Mouse (Mus musculus): ENCODE data around the gene Nudt9. TPM values are rescaled to one million over a fixed set of nuclear protein-coding genes. Genes with fewer than 3 reads are reported as not detected.
A peak's percentile ranks its signal among the peaks of the same experiment; 100 is the strongest.
"Not testable (repeated sequence)": the region's sequence is repeated elsewhere in the genome, so short reads cannot be mapped to it uniquely, and the experiment has no call there.

The Nudt9 gene
- polyA plus RNA-seq, 1 experiment = 32.0 TPM

GRCm38 (mm10) chr5:104021597-104022378 is 24.3 kb upstream of the Nudt9 start, which contains the start of gene Hsd17b11:
TSS of gene Hsd17b11 (minus strand) at chr5:104021919.
- TF ChIP-seq POLR2A (IDR thresholded peaks at IDR 0.05; ENCODE audit: insufficient read depth, low read length) = peak; percentile 31
- TF ChIP-seq EP300 (IDR thresholded peaks at IDR 0.05; ENCODE audit: insufficient read depth, low read depth, low read length) = peak; percentile 95
- TF ChIP-seq CTCF (IDR thresholded peaks at IDR 0.05; ENCODE audit: low read depth, low read length) = no peak
- peak within 1 kb of the TSS; percentile 62 for H3K9ac ChIP-seq (ENCODE audit: low read depth, poor library complexity, severe bottlenecking)
- no peaks in the 10 kb centered on the region for H3K9me3 ChIP-seq (replicated peaks; ENCODE audit: control insufficient read depth, insufficient read depth, low read length, poor library complexity, severe bottlenecking)
- peaks cover 6% of the 10 kb centered on the region for H3K4me1 ChIP-seq (ENCODE audit: control insufficient read depth, insufficient read depth, low read length)
- H3K4me3 ChIP-seq (ENCODE audit: low read depth, low read length) = peak within 1 kb of the TSS; percentile 65
- H3K27ac ChIP-seq (ENCODE audit: insufficient read depth, low read length) = peak within 1 kb of the TSS; percentile 94
- no peaks in the 10 kb centered on the region for H3K27me3 ChIP-seq (ENCODE audit: control insufficient read depth, insufficient read depth, low read length, poor library complexity, severe bottlenecking)
- no peaks in the 10 kb centered on the region for H3K36me3 ChIP-seq (ENCODE audit: control insufficient read depth, insufficient read depth, low read length, poor library complexity, severe bottlenecking)

- Histone ChIP-seq H3K4me3 (ENCODE audit: low read depth, low read length) (no peak overlapping the region), H3K27ac (ENCODE audit: insufficient read depth, low read length) (peak overlapping the region; percentile 93), H3K4me1 (ENCODE audit: control insufficient read depth, insufficient read depth, low read length) (peaks cover 6% of the 10 kb centered on the region), H3K9me3 (replicated peaks; ENCODE audit: control insufficient read depth, insufficient read depth, low read length, poor library complexity, severe bottlenecking) (no peaks in the 10 kb centered on the region), H3K9ac (ENCODE audit: low read depth, poor library complexity, severe bottlenecking) (0 out of 2 replicates have a peak overlapping the region, but pooled peaks have one; percentile 31), H3K36me3 (ENCODE audit: control insufficient read depth, insufficient read depth, low read length, poor library complexity, severe bottlenecking) (no peaks in the 10 kb centered on the region), H3K27me3 (ENCODE audit: control insufficient read depth, insufficient read depth, low read length, poor library complexity, severe bottlenecking) (no peaks in the 10 kb centered on the region)
- TF ChIP-seq POLR2A (IDR thresholded peaks at IDR 0.05; ENCODE audit: insufficient read depth, low read length) (no peak), CTCF (IDR thresholded peaks at IDR 0.05; ENCODE audit: low read depth, low read length) (no peak), EP300 (IDR thresholded peaks at IDR 0.05; ENCODE audit: insufficient read depth, low read depth, low read length) (no peak)
These were observed 23.5 kb upstream of the Nudt9 start for GRCm38 (mm10) chr5:104022558-104022957.

GRCm38 (mm10) chr5:104023289-104024020 is 22.7 kb upstream of the Nudt9 start:
- Histone ChIP-seq H3K9ac (ENCODE audit: low read depth, poor library complexity, severe bottlenecking) (peak overlapping the region; percentile 11; the same call in 1 of the 2 replicates), H3K9me3 (replicated peaks; ENCODE audit: control insufficient read depth, insufficient read depth, low read length, poor library complexity, severe bottlenecking) (no peaks in the 10 kb centered on the region), H3K4me3 (ENCODE audit: low read depth, low read length) (no peak overlapping the region), H3K4me1 (ENCODE audit: control insufficient read depth, insufficient read depth, low read length) (peaks cover 6% of the 10 kb centered on the region), H3K27me3 (ENCODE audit: control insufficient read depth, insufficient read depth, low read length, poor library complexity, severe bottlenecking) (no peaks in the 10 kb centered on the region), H3K27ac (ENCODE audit: insufficient read depth, low read length) (peak overlapping the region; percentile 79), H3K36me3 (ENCODE audit: control insufficient read depth, insufficient read depth, low read length, poor library complexity, severe bottlenecking) (no peaks in the 10 kb centered on the region)
- TF ChIP-seq CTCF (IDR thresholded peaks at IDR 0.05; ENCODE audit: low read depth, low read length) (no peak), POLR2A (IDR thresholded peaks at IDR 0.05; ENCODE audit: insufficient read depth, low read length) (no peak), EP300 (IDR thresholded peaks at IDR 0.05; ENCODE audit: insufficient read depth, low read depth, low read length) (no peak)

- H3K4me3 ChIP-seq (ENCODE audit: low read depth, low read length); H3K4me1 ChIP-seq (ENCODE audit: control insufficient read depth, insufficient read depth, low read length); H3K27me3 ChIP-seq (ENCODE audit: control insufficient read depth, insufficient read depth, low read length, poor library complexity, severe bottlenecking); H3K9me3 ChIP-seq (replicated peaks; ENCODE audit: control insufficient read depth, insufficient read depth, low read length, poor library complexity, severe bottlenecking); H3K36me3 ChIP-seq (ENCODE audit: control insufficient read depth, insufficient read depth, low read length, poor library complexity, severe bottlenecking); H3K9ac ChIP-seq (ENCODE audit: low read depth, poor library complexity, severe bottlenecking); H3K27ac ChIP-seq (ENCODE audit: insufficient read depth, low read length): not testable (repeated sequence)
These were observed 21.9 kb upstream of the Nudt9 start for GRCm38 (mm10) chr5:104024193-104024592.

- H3K4me3 ChIP-seq (ENCODE audit: low read depth, low read length) = no peak overlapping the region
- 0 out of 2 replicates have a peak overlapping the region, but pooled peaks have one; percentile 7 for H3K27ac ChIP-seq (ENCODE audit: insufficient read depth, low read length)
- no peaks in the 10 kb centered on the region for H3K27me3 ChIP-seq (ENCODE audit: control insufficient read depth, insufficient read depth, low read length, poor library complexity, severe bottlenecking)
- H3K4me1 ChIP-seq (ENCODE audit: control insufficient read depth, insufficient read depth, low read length) = peaks cover 4% of the 10 kb centered on the region
- H3K36me3 ChIP-seq (ENCODE audit: control insufficient read depth, insufficient read depth, low read length, poor library complexity, severe bottlenecking) = no peaks in the 10 kb centered on the region
- H3K9me3 ChIP-seq (replicated peaks; ENCODE audit: control insufficient read depth, insufficient read depth, low read length, poor library complexity, severe bottlenecking) = no peaks in the 10 kb centered on the region
- TF ChIP-seq CTCF (IDR thresholded peaks at IDR 0.05; ENCODE audit: low read depth, low read length) (no peak), EP300 (IDR thresholded peaks at IDR 0.05; ENCODE audit: insufficient read depth, low read depth, low read length) (no peak), POLR2A (IDR thresholded peaks at IDR 0.05; ENCODE audit: insufficient read depth, low read length) (no peak)
- H3K9ac ChIP-seq (ENCODE audit: low read depth, poor library complexity, severe bottlenecking) = no peak overlapping the region
These were observed 21.3 kb upstream of the Nudt9 start for GRCm38 (mm10) chr5:104024762-104025161.
